Mouse (Mus musculus) telencephalon, adult 2 months (tissue): Measurements from ENCODE around the gene Engase.

ENCODE experiments used
- DNase-seq: peaks from one replicate; pipeline ENCODE4 v3.0.0-alpha.2; 2011; ENCODE audit warnings: low read depth, low spot score

Gene Engase

GRCm38 (mm10) chr11:118453886-118454671, 22.6 kb upstream of the Engase start:
- DNase-seq: no peak

GRCm38 (mm10) chr11:118455788-118456187, 20.8 kb upstream of the Engase start:
- DNase-seq: no peak

GRCm38 (mm10) chr11:118456937-118457336, 19.7 kb upstream of the Engase start:
- peak; percentile 75 for DNase-seq

GRCm38 (mm10) chr11:118459051-118459450, 17.6 kb upstream of the Engase start:
- no peak for DNase-seq

GRCm38 (mm10) chr11:118459536-118459935, 17.1 kb upstream of the Engase start:
- no peak for DNase-seq

GRCm38 (mm10) chr11:118460280-118460679, 16.3 kb upstream of the Engase start:
- no peak for DNase-seq

GRCm38 (mm10) chr11:118467441-118468035, 9.1 kb upstream of the Engase start:
- no peak for DNase-seq

- no peak for DNase-seq
Measured at GRCm38 (mm10) chr11:118469509-118470160, 7.0 kb upstream of the Engase start.

- no peak for DNase-seq
Measured at GRCm38 (mm10) chr11:118470234-118470966, 6.2 kb upstream of the Engase start.

GRCm38 (mm10) chr11:118471676-118472075, 5.0 kb upstream of the Engase start:
- DNase-seq: no peak

- DNase-seq: no peak
Measured at GRCm38 (mm10) chr11:118473161-118473560, 3.5 kb upstream of the Engase start.

GRCm38 (mm10) chr11:118473842-118474500, 2.7 kb upstream of the Engase start:
- no peak for DNase-seq

- no peak for DNase-seq
Measured at GRCm38 (mm10) chr11:118475496-118476083, 1.0 kb upstream of the Engase start.

GRCm38 (mm10) chr11:118479776-118480175, 3.1 kb downstream of the Engase start:
- no peak for DNase-seq

GRCm38 (mm10) chr11:118481231-118481630, 4.6 kb downstream of the Engase start:
- no peak for DNase-seq

- DNase-seq: no peak
Measured at GRCm38 (mm10) chr11:118481751-118482150, 5.1 kb downstream of the Engase start.

GRCm38 (mm10) chr11:118484169-118484568, 7.5 kb downstream of the Engase start:
- DNase-seq: no peak

- DNase-seq: no peak
Measured at GRCm38 (mm10) chr11:118485338-118485737, 8.7 kb downstream of the Engase start.

GRCm38 (mm10) chr11:118485780-118486179, 9.2 kb downstream of the Engase start:
- no peak for DNase-seq

GRCm38 (mm10) chr11:118486281-118486680, 9.7 kb downstream of the Engase start:
- DNase-seq: no peak
